Mouse (Mus musculus): ENCODE measurements around the gene Slc25a47. TPM values are rescaled to one million over a fixed set of nuclear protein-coding genes. Genes with fewer than 3 reads are reported as not detected.
A peak's percentile ranks its signal among the peaks of the same experiment; 100 is the strongest.

The Slc25a47 gene
- total RNA-seq, 2 experiments from 2014 or later, result 8.4 to 9.3 TPM

- intact Hi-C loops (cut with DNase I), result no loop called here
- peak in 1 of 2 experiments; percentile 24 for DNase-seq (ENCODE audit: extremely low spot score in 1 of 2, low spot score in 2 of 2)
Observed at GRCm38 (mm10) chr12:108850129-108850528, 14.3 kb downstream of the Slc25a47 start.

DNA sequence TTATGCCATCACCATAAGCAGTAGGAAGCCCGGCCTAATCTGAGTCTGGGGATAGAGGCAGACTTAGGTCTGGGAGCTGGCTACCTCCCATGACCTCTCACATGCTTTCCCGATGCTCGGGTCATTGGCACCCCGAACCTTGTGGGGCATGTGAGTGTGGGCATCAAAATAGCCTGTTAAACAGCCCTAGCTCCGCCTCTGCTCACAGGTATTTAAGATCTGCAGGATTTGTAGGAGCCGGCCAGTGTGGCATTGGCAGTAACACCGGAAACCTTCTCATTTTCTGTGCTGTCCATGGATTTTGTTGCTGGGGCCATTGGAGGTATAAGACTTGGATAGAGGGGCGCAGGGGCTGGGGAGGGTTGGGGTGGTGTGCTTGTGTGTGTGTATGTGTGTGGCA is 15.0 kb downstream of the Slc25a47 start:
- no peak for DNase-seq (ENCODE audit: extremely low spot score in 1 of 2, low spot score in 2 of 2)
- intact Hi-C loops (cut with DNase I), result no loop called here

GRCm38 (mm10) chr12:108852822-108853221 is 17.0 kb downstream of the Slc25a47 start:
- intact Hi-C loops (cut with DNase I), result no loop called here
- peak in 1 of 2 experiments; percentile 20 for DNase-seq (ENCODE audit: extremely low spot score in 1 of 2, low spot score in 2 of 2)

- intact Hi-C loops (cut with DNase I), result no loop called here
Observed at GRCm38 (mm10) chr12:108855081-108855480, 19.2 kb downstream of the Slc25a47 start.

DNA sequence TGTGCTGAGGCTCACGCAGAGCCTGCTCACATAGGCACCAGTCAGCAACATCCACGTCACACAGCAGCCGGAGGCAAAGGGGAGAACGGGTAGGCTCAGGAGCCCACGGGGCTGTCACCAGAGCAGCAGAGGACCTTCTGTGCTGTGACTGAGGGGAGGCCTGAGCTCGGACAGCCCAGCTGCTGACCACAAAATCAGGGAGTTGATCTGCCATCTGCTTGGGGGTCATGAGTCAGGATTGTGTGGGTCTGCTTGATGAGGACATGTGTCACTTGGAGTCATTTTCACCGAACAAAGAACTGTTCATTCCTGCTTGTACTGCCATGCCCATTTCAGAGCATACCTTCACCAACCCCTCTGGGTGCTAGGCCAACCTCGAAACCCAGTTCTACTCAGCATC is 20.3 kb downstream of the Slc25a47 start:
- intact Hi-C loops (cut with DNase I), result no loop called here
- no peak for DNase-seq (ENCODE audit: extremely low spot score in 1 of 2, low spot score in 2 of 2)

More at GRCm38 (mm10) chr12:108855081-108855480, 19.2 kb downstream of the Slc25a47 start:
- no peak for DNase-seq (ENCODE audit: extremely low spot score in 1 of 2, low spot score in 2 of 2)

DNA sequence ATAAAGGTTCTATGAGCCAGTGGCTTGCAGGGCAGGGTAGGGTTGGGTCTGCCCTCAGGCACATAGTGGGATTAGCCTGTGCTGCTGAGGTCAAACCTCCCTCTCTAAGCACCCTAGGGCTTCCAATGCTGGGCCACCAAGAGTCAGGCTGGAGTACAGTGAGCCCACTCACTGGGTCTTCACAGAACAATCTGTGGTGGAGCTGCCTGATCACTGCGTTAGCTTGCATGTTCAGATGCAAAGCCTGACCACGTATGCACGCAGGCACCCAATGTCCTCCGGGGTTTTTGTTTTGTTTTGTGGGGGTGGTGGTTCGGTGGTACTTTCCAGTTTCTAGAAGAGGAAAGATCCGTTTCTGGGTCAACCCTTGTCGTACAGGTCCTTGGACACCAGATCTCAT is 21.3 kb downstream of the Slc25a47 start:
- intact Hi-C loops (cut with DNase I), result no loop called here
- no peak for DNase-seq (ENCODE audit: extremely low spot score in 1 of 2, low spot score in 2 of 2)

DNA sequence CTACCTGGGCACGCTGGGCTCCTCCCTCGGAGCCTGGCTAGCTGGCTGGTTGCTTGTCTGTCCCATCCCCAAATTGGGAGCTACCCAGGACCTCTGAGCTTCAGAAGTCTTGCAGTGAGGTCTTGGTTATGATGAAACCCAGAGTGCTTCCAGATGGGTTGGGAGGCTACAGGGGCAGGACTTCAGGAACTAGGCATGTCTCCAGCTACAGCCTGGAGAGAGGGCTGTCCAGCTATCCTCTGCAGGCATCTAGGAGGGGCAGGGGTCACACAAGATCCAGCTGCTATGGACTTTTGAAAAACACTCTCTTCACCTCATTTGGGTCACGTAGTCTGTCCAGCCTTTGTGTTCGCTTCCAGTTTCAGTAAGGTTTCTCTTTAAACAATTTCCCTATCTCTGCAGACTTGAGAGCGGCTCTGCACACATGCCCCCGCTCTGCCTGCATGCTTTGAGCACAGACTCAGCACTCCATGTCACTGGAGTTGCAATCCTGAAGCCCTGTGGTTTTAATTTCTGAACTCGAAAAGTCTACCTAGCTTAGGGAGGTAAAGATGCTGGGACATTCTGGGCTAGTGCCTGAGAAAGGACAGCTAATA is 21.8 kb downstream of the Slc25a47 start:
- no peak for DNase-seq (ENCODE audit: extremely low spot score in 1 of 2, low spot score in 2 of 2)
- intact Hi-C loops (cut with DNase I), result no loop called here

- intact Hi-C loops (cut with DNase I), result no loop called here
- DNase-seq (ENCODE audit: extremely low spot score in 1 of 2, low spot score in 2 of 2), result no peak
Observed at GRCm38 (mm10) chr12:108858486-108858885, 22.6 kb downstream of the Slc25a47 start.

DNA sequence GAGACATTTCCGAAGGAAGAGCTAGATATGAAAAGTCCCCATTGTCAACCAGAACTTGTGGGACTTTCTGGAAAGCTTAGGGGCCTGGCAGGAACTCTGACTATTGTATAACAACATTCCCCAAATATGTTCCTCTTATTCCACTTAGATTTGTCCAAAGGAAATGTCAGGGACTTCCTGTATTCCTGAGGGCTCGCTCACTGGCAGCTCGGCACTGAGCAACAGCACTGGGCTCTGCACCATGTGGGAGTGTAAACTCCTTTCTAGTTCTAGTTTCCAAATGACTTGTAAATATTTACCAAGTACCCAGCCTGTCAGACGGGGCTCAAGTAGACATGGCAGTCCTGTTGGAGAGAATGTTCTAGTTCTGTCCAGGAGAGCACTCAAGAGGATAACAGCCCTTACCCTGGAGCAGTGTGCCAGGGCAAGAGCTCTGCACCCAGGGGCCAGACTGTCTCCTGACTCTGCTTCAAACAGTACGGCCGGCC is 29.2 kb downstream of the Slc25a47 start:
- intact Hi-C loops (cut with DNase I), result no loop called here
- no peak for DNase-seq (ENCODE audit: extremely low spot score in 1 of 2, low spot score in 2 of 2)

- no peak for DNase-seq (ENCODE audit: extremely low spot score in 1 of 2, low spot score in 2 of 2)
- intact Hi-C loops (cut with DNase I), result no loop called here
Observed at GRCm38 (mm10) chr12:108869575-108869974, 33.7 kb downstream of the Slc25a47 start.

GRCm38 (mm10) chr12:108873122-108873521 is 37.3 kb downstream of the Slc25a47 start:
- intact Hi-C loops (cut with DNase I), result no loop called here
- DNase-seq (ENCODE audit: extremely low spot score in 1 of 2, low spot score in 2 of 2), result no peak

GRCm38 (mm10) chr12:108879138-108879537 is 43.3 kb downstream of the Slc25a47 start:
- intact Hi-C loops (cut with DNase I), result no loop called here
- DNase-seq (ENCODE audit: extremely low spot score in 1 of 2, low spot score in 2 of 2), result no peak

DNA sequence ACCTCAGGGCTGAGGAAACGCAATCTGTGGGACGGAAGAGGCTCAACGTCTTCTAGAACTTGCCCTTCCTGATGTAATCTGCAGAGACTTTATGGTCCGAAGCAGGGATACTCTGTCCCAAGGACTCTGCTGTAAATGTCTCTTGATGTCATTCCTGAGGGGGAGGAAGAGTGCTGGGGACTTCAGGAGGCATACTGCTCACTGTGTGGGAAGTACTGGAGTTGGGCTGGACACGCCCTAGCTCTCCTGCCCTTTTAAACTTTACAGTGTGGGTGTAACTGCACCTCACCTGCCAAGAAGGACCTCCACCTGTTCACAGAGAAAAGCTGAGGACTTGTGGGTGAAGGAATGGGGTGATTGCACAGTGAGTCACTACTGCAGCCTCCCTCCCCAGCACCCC is 44.8 kb downstream of the Slc25a47 start:
- DNase-seq (ENCODE audit: extremely low spot score in 1 of 2, low spot score in 2 of 2), result no peak
- intact Hi-C loops (cut with DNase I), result no loop called here

GRCm38 (mm10) chr12:108881192-108881591 is 45.3 kb downstream of the Slc25a47 start:
- intact Hi-C loops (cut with DNase I), result no loop called here
- DNase-seq (ENCODE audit: extremely low spot score in 1 of 2, low spot score in 2 of 2), result no peak

DNA sequence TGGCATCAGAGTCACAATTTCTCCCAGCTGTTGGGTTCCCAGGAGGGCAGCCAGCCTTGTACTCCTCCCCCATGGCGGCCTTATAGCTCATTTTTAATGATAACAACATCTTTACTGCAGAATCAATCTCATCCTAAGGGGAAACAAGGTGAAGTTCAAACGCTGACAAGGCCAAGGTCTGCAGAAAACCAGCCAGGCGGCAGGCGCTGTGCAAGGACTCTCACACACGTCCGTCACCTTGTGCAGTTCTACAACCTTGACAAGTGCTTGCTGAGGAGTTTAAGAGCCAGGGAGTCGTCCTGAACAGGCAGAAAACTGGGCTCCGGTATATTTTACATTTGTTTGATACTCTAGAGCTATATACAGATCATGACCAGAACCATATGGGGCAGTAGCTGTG is 46.9 kb downstream of the Slc25a47 start:
- no peak for DNase-seq (ENCODE audit: extremely low spot score in 1 of 2, low spot score in 2 of 2)
- intact Hi-C loops (cut with DNase I), result no loop called here

DNA sequence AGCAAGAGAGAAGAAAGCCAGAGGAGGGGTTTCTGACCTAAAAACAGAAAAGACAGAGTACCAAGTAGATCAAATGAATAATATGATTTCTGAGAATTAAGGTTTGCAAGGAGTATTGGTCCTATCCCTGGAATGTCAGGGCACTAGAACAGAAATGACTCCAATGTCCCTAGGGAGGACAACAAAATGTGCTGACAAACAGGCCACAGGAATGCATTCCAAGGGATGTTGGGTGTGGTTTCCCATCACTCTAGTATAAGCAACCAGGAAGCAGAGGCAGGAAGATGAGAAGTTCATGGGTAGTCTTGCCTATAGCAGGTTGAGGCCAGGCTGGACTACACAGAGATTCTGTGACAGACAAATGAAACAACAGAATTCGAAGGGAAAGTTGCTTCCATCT is 50.1 kb downstream of the Slc25a47 start:
- intact Hi-C loops (cut with DNase I), result no loop called here
- no peak for DNase-seq (ENCODE audit: extremely low spot score in 1 of 2, low spot score in 2 of 2)

DNA sequence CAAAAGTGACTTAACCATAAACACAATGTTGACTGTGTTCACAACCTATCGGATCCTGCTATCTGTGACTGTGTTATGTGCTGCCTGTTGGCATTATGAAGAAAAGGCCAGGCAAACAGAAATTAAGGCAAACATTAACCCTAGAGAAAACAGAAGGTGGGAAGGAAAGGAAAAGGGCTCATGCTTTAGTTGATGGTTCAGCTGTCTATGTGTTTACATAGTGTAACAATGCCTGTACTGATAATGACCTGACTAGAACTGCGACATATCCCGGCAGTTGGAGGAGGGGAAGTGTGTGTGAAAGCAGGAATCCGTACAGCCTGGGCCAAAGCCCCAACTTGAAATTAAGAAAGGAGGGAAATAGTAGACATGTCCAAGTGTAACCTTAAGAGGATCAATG is 51.2 kb downstream of the Slc25a47 start:
- intact Hi-C loops (cut with DNase I), result no loop called here
- no peak for DNase-seq (ENCODE audit: extremely low spot score in 1 of 2, low spot score in 2 of 2)

DNA sequence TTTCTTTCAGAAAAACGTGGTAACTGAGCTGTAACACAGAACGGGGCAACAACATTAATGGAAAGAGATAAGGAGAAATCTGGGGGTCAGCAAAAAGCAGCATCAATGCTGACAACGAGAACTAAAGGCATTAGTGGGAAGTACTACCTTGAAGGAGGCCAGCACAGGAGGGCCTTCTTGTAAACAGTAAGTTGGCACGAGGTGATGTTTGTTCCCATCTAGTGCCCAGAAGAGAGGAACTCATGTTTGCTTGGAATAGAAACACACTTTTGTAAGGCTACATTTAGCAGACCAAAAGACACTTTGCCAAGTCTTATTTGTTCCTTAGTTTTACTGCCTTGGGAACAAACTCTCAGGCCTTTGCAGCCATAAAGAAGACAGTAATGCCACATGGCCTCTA is 52.8 kb downstream of the Slc25a47 start:
- no peak for DNase-seq (ENCODE audit: extremely low spot score in 1 of 2, low spot score in 2 of 2)
- intact Hi-C loops (cut with DNase I), result no loop called here

GRCm38 (mm10) chr12:108892989-108893714 is 57.3 kb downstream of the Slc25a47 start, which contains the start of gene Wdr25:
Gene Wdr25 (plus strand): TSS chr12:108893631.
- no peak for DNase-seq (ENCODE audit: extremely low spot score in 1 of 2, low spot score in 2 of 2)
- intact Hi-C loops (cut with DNase I), result no loop called here

DNA sequence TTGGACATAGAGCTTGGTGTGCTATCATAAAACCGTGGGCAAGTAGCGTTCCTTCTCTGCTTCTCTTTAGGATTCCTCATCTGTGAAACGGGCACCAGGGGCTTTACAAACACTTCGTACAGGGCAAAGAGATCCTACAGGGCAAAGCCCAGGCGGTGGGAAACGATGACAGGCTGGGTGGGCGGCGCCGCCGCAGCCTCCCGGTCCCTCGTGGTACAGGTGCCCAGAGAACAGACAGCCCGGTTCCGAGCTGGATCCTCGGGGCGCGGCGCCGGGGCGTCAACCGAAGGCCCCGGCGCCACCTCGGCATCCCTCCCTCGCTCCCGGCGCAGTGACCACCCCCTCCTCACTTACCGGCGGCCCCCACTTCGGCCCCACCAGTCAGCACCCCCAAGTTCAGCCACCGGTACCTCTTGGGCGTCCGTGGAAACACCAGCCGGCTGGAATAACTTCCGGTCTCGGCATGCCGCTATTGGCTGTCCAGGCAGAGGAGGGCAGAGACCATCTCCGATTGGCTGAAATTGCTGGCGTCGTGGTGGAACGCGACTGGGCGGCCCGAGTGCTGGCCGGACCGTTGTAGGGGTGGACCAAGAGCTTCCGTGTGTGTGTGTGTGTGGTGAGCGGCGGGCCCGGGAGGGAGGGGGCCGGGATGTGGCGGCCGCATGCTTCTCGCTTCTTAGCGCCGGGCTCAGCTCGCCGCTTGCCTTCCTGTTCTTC is 58.0 kb downstream of the Slc25a47 start, which contains the start of gene Wars:
Gene Wars, minus strand, starts transcription at position 460 of the 717 bp plus-strand sequence.
- peak; percentile 96 to 97 for DNase-seq (ENCODE audit: extremely low spot score in 1 of 2, low spot score in 2 of 2)
- intact Hi-C loops (cut with DNase I), result no loop called here
